Mouse (Mus musculus): ENCODE results near the gene Cd99l2. TPM values are rescaled to one million over a fixed set of nuclear protein-coding genes. Genes with fewer than 3 reads are reported as not detected.

Gene Cd99l2
- polyA plus RNA-seq (2014; fragmentation: Illumina TruSeq; extraction: RNeasy Lipid Tissue Mini Kit (QIAGEN cat#74804); ENCODE audit: low read depth, low replicate concordance) = 74.5 TPM

GRCm38 (mm10) chrX:71492634-71493278 lies at the start of gene Cd99l2:
Cd99l2 (minus strand) TSS chrX:71492849.

Other genes with a start within 250 kb of the Cd99l2 start
- gene Mtmr1, start 128.1 kb downstream of the Cd99l2 start, polyA plus RNA-seq (2014; fragmentation: Illumina TruSeq; extraction: RNeasy Lipid Tissue Mini Kit (QIAGEN cat#74804); ENCODE audit: low read depth, low replicate concordance) = 28.9 TPM
- gene Hmgb3, start 63.1 kb upstream of the Cd99l2 start, polyA plus RNA-seq (2014; fragmentation: Illumina TruSeq; extraction: RNeasy Lipid Tissue Mini Kit (QIAGEN cat#74804); ENCODE audit: low read depth, low replicate concordance) = 82.0 TPM
- not detected for gene Gpr50, start 170.8 kb upstream of the Cd99l2 start, polyA plus RNA-seq (2014; fragmentation: Illumina TruSeq; extraction: RNeasy Lipid Tissue Mini Kit (QIAGEN cat#74804); ENCODE audit: low read depth, low replicate concordance)